Mouse (Mus musculus) kidney, embryonic 15.5 days (tissue): ENCODE results near the gene Twnk. TPM values are rescaled to one million over a fixed set of nuclear protein-coding genes. Genes with fewer than 3 reads are reported as not detected.

Experiments used
- ATAC-seq: fragments of 200-750 bp; cut with Nextera tagmentation; replicated peaks from 2 replicates; pipeline ENCODE4 v1.8.0; 2017; ENCODE audit warnings: moderate TSS enrichment; ENCODE audit not compliant: low FRiP score
- H3K27ac ChIP-seq: fragments of 300-500 bp; sonication (generic); 2 replicates; pipeline ENCODE4 v1.5.1; 2015; ENCODE audit warnings: mild to moderate bottlenecking, inconsistent platforms
- H3K27me3 ChIP-seq: fragments of 300-500 bp; sonication (generic); 2 replicates; pipeline ENCODE4 v1.6.1; 2015; ENCODE audit warnings: inconsistent platforms
- H3K36me3 ChIP-seq: fragments of 300-500 bp; sonication (generic); 2 replicates; pipeline ENCODE4 v1.6.1; 2015; ENCODE audit warnings: inconsistent platforms
- H3K4me1 ChIP-seq: fragments of 300-500 bp; sonication (generic); 2 replicates; pipeline ENCODE4 v1.6.1; 2015; ENCODE audit warnings: inconsistent platforms
- H3K4me2 ChIP-seq: fragments of 300-500 bp; sonication (generic); 2 replicates; pipeline ENCODE4 v1.6.1; 2015; ENCODE audit warnings: moderate library complexity, mild to moderate bottlenecking, inconsistent platforms
- H3K4me3 ChIP-seq: fragments of 300-500 bp; sonication (generic); replicated peaks from 2 replicates; pipeline ENCODE4 v1.5.1; 2015; ENCODE audit warnings: mild to moderate bottlenecking, inconsistent platforms
- H3K9ac ChIP-seq: fragments of 300-500 bp; sonication (generic); 2 replicates; pipeline ENCODE4 v1.6.1; 2015; ENCODE audit warnings: mild to moderate bottlenecking, inconsistent platforms
- H3K9me3 ChIP-seq: fragments of 300-500 bp; sonication (generic); replicated peaks from 2 replicates; pipeline ENCODE4 v1.6.1; 2016; ENCODE audit warnings: inconsistent platforms
- WGBS: fragments of 180-500 bp; shearing (Covaris S2); methylation state at CpG from one replicate; pipeline ENCODE4 v1.1.7; 2015; ENCODE audit warnings: mixed read lengths; 5-methylcytosine and 5-hydroxymethylcytosine counted together
- polyA plus RNA-seq: library from polyadenylated mRNA; unstranded; fragments of >200 nt; fragmentation: Nextera tagmentation; extraction: Ambion mirVana; gene quantifications from 2 replicates; pipeline ENCODE4 v1.2.1, GENCODE M21; 2015

Gene Twnk
- polyA plus RNA-seq: 29.4 and 29.7 TPM in 2 replicates

DNA sequence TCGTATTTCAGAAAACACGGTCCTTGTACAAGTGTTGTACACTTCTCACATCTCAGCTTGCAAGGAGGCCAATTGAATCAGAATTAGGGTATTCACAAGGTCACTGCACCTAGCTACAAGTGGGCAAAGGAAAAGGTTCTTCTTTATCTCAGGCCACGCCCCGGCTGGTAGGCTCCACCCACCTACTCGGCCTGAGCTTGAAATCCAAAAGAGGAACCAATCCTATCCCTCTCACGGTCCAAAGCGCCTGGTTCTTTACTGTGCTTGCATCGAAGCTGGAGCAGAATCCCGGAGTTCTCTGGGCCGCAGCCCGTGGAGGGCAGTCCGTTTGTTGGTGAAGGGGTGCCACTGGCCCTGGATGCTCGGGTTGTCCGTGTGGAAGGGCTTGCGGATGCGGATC is at the start of gene Twnk:
Gene Twnk (plus strand): TSS at position 220 of the 400 bp plus-strand sequence.
- H3K27me3 ChIP-seq: no peaks in the 10 kb centered on the region

GRCm38 (mm10) chr19:44959633-44960032 is 45.8 kb upstream of the Twnk start:
- Histone ChIP-seq H3K9ac (no peak overlapping the region), H3K27ac (no peak overlapping the region), H3K27me3 (no peaks in the 10 kb centered on the region), H3K9me3 (no peaks in the 10 kb centered on the region), H3K4me3 (no peak overlapping the region), H3K4me2 (no peak overlapping the region), H3K4me1 (no peaks in the 10 kb centered on the region), H3K36me3 (peaks cover 92% of the 10 kb centered on the region)
- no peak for ATAC-seq
- WGBS: 97% methylated on average over 2 of the region's 2 CpGs

More for the DNA sequence above, at the start of gene Twnk:
- peak within 1 kb of the TSS; percentile 89 for H3K4me3 ChIP-seq
- peaks cover 69% of the 10 kb centered on the region for H3K36me3 ChIP-seq
- peaks cover 45% of the 10 kb centered on the region for H3K4me1 ChIP-seq
- peak within 1 kb of the TSS; percentile 71 for H3K9ac ChIP-seq
- peak within 1 kb of the TSS; percentile 89 for H3K4me2 ChIP-seq
- ATAC-seq: peak; percentile 18; the same call in 1 of the 2 replicates
- no peaks in the 10 kb centered on the region for H3K9me3 ChIP-seq
- H3K27ac ChIP-seq: peak within 1 kb of the TSS; percentile 83
- 10% methylated on average over 16 of the region's 16 CpGs for WGBS

- peaks cover 92% of the 10 kb centered on the region for H3K36me3 ChIP-seq
- H3K4me2 ChIP-seq: no peak overlapping the region
- no peaks in the 10 kb centered on the region for H3K27me3 ChIP-seq
- no peak overlapping the region for H3K4me3 ChIP-seq
- WGBS: 84% methylated on average over 1 of the region's 1 CpGs
- no peak for ATAC-seq
- no peak overlapping the region for H3K9ac ChIP-seq
- no peaks in the 10 kb centered on the region for H3K4me1 ChIP-seq
- no peaks in the 10 kb centered on the region for H3K9me3 ChIP-seq
- H3K27ac ChIP-seq: no peak overlapping the region
These were observed 39.5 kb upstream of the Twnk start for GRCm38 (mm10) chr19:44965978-44966377.

DNA sequence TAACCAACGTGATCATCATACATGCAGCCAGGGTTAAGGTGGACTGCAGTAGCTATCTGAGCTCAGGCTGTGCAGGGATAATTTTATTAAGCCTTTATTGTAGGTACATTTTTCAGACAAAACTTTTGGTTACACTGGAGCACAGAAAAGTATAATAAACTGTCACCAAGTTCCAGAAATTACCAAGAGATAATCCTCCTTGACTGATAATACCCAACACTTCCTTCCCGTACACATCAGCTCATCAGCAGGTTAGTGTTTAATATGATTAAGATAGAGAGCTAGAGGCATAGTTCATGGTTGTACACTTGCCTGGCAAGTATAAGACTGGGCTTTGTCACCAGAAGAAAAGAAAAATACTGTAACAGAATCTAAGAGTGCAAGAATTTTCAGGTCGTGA is 37.1 kb upstream of the Twnk start:
- H3K4me3 ChIP-seq: no peak overlapping the region
- whole genome bisulfite sequencing: 86% methylated on average over 3 of the region's 3 CpGs
- peaks cover 93% of the 10 kb centered on the region for H3K36me3 ChIP-seq
- H3K9ac ChIP-seq: no peak overlapping the region
- no peaks in the 10 kb centered on the region for H3K9me3 ChIP-seq
- no peaks in the 10 kb centered on the region for H3K27me3 ChIP-seq
- no peak overlapping the region for H3K27ac ChIP-seq
- ATAC-seq: no peak
- H3K4me2 ChIP-seq: no peak overlapping the region
- H3K4me1 ChIP-seq: no peaks in the 10 kb centered on the region

- 89% methylated on average over 6 of the region's 6 CpGs for WGBS
- no peaks in the 10 kb centered on the region for H3K27me3 ChIP-seq
- H3K27ac ChIP-seq: no peak overlapping the region
- no peak overlapping the region for H3K4me2 ChIP-seq
- H3K4me3 ChIP-seq: no peak overlapping the region
- no peak overlapping the region for H3K9ac ChIP-seq
- H3K4me1 ChIP-seq: no peaks in the 10 kb centered on the region
- H3K9me3 ChIP-seq: no peaks in the 10 kb centered on the region
- no peak for ATAC-seq
- H3K36me3 ChIP-seq: peaks cover 97% of the 10 kb centered on the region
These were observed 28.8 kb upstream of the Twnk start for GRCm38 (mm10) chr19:44976636-44977035.

GRCm38 (mm10) chr19:44977148-44977547 is 28.3 kb upstream of the Twnk start:
- Histone ChIP-seq H3K36me3 (peaks cover 96% of the 10 kb centered on the region), H3K4me3 (no peak overlapping the region), H3K4me1 (no peaks in the 10 kb centered on the region), H3K9ac (no peak overlapping the region), H3K4me2 (no peak overlapping the region), H3K27me3 (no peaks in the 10 kb centered on the region), H3K27ac (no peak overlapping the region), H3K9me3 (no peaks in the 10 kb centered on the region)
- ATAC-seq: no peak
- WGBS: 88% methylated on average over 6 of the region's 6 CpGs

GRCm38 (mm10) chr19:44980787-44981186 is 24.7 kb upstream of the Twnk start:
- Histone ChIP-seq H3K4me1 (peaks cover 9% of the 10 kb centered on the region; the same call in 1 of the 2 replicates), H3K9ac (no peak overlapping the region), H3K27me3 (no peaks in the 10 kb centered on the region), H3K4me3 (no peak overlapping the region), H3K27ac (no peak overlapping the region), H3K9me3 (no peaks in the 10 kb centered on the region), H3K36me3 (peaks cover 70% of the 10 kb centered on the region), H3K4me2 (no peak overlapping the region)
- no peak for ATAC-seq
- WGBS: 78% methylated on average over 2 of the region's 2 CpGs

DNA sequence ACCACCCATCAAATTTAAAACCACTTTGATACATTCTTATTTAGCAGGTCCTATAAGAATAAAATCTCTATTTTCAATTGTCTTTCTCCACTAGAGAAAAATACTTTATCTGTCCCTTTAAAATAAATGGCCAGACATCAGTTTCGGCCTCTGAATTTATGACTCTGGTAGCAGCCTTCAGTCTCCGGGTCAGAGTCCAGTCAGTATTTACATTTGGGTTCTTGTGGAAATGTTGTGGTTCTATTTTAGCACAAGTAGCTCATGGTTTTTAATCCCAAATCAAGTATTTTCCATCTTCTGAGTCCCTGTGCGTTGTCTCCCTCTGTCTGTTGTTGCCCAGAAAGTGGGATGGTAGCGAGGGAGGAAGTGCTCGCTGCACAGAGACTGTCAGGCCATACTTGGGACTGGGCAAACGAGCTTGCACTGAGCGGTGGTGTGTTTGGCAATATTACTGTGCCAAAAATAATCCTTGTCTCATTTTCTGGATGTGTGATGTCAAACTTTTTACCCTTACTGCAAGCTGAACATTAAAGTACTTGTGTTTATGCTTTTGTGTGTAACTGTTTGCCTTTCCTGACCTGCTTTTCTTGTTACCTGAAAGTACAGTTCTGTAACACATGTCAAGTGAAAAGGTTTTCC is 22.9 kb upstream of the Twnk start:
- peaks cover 9% of the 10 kb centered on the region; the same call in 1 of the 2 replicates for H3K4me1 ChIP-seq
- ATAC-seq: no peak
- no peak overlapping the region for H3K27ac ChIP-seq
- no peak overlapping the region for H3K4me2 ChIP-seq
- peaks cover 52% of the 10 kb centered on the region for H3K36me3 ChIP-seq
- 71% methylated on average over 7 of the region's 7 CpGs for WGBS
- H3K4me3 ChIP-seq: no peak overlapping the region
- H3K9me3 ChIP-seq: no peaks in the 10 kb centered on the region
- no peak overlapping the region for H3K9ac ChIP-seq
- no peaks in the 10 kb centered on the region for H3K27me3 ChIP-seq

DNA sequence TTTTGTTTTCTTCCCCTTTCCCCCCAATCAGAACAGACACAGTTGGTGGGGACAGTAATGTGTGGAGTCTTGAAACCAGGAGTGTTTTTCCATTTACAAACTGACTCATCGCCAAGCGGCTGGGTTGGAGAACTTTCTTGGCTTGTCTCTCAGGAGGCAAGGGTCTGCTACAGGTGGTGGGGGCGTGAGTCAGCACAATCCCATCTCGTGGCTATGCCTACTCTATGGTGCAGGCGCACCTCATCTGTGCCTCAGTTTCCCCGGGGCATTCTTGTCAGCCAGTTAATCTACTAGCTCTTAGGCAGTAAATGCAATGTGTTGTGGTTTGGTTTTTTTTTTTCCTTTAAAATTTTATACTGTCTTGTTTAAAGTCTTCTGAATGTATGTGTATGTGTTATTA is 22.1 kb upstream of the Twnk start:
- WGBS: 87% methylated on average over 6 of the region's 6 CpGs
- Histone ChIP-seq H3K4me3 (no peak overlapping the region), H3K4me2 (no peak overlapping the region), H3K36me3 (peaks cover 44% of the 10 kb centered on the region), H3K9me3 (no peaks in the 10 kb centered on the region), H3K27me3 (no peaks in the 10 kb centered on the region), H3K4me1 (peaks cover 12% of the 10 kb centered on the region), H3K27ac (no peak overlapping the region), H3K9ac (no peak overlapping the region)
- no peak for ATAC-seq

DNA sequence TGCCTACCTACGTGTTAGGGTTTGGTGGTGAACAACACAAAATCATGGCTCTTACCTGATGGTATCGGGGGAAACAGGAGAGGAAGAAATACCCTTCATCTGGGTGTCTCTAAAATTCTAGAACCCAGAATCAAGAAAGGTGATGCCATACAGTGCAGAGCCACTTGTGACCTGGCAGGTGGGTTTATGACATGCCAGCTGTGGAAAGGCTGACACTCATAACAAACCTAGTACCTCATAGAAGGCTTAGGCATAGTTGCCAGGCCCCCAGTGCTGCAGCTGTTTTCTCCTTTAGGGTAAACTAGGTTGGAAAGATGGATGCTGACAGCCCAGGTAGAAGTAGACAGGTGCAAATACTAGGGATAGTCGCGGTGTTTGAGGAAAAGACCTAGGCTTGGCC is 21.0 kb upstream of the Twnk start:
- 92% methylated on average over 4 of the region's 4 CpGs for WGBS
- ATAC-seq: no peak
- Histone ChIP-seq H3K4me3 (no peak overlapping the region), H3K27ac (no peak overlapping the region), H3K4me1 (peaks cover 21% of the 10 kb centered on the region), H3K36me3 (peaks cover 33% of the 10 kb centered on the region), H3K9me3 (no peaks in the 10 kb centered on the region), H3K9ac (no peak overlapping the region), H3K4me2 (no peak overlapping the region), H3K27me3 (no peaks in the 10 kb centered on the region)

- H3K36me3 ChIP-seq: peaks cover 26% of the 10 kb centered on the region
- no peak overlapping the region for H3K4me3 ChIP-seq
- H3K4me1 ChIP-seq: peaks cover 30% of the 10 kb centered on the region
- H3K4me2 ChIP-seq: no peak overlapping the region
- ATAC-seq: no peak
- no peaks in the 10 kb centered on the region for H3K9me3 ChIP-seq
- no peak overlapping the region for H3K9ac ChIP-seq
- 44% methylated on average over 5 of the region's 5 CpGs for WGBS
- H3K27ac ChIP-seq: peak overlapping the region; percentile 42; the same call in 1 of the 2 replicates
- no peaks in the 10 kb centered on the region for H3K27me3 ChIP-seq
These were observed 20.1 kb upstream of the Twnk start for GRCm38 (mm10) chr19:44985159-44985988.

GRCm38 (mm10) chr19:44987004-44987403 is 18.5 kb upstream of the Twnk start:
- Histone ChIP-seq H3K27me3 (no peaks in the 10 kb centered on the region), H3K4me3 (no peak overlapping the region), H3K27ac (no peak overlapping the region), H3K9ac (no peak overlapping the region), H3K4me1 (peaks cover 46% of the 10 kb centered on the region), H3K4me2 (no peak overlapping the region), H3K36me3 (peaks cover 11% of the 10 kb centered on the region), H3K9me3 (no peaks in the 10 kb centered on the region)
- no peak for ATAC-seq
- 64% methylated on average over 6 of the region's 6 CpGs for WGBS
